Mouse (Mus musculus) limb, embryonic 13.5 days (tissue): ENCODE results near the gene Vmn1r191. TPM values are rescaled to one million over a fixed set of nuclear protein-coding genes. Genes with fewer than 3 reads are reported as not detected.
"Not testable (repeated sequence)": the region's sequence is repeated elsewhere in the genome, so short reads cannot be mapped to it uniquely, and the experiment has no call there.

Experiments used
- ATAC-seq: fragments of 200-750 bp; cut with Nextera tagmentation; 2 replicates; pipeline ENCODE4 v1.8.0; 2017; ENCODE audit warnings: low read depth, moderate number of reproducible peaks, moderate TSS enrichment; ENCODE audit not compliant: low FRiP score
- H3K27ac ChIP-seq: fragments of 300-500 bp; sonication (generic); 2 replicates; pipeline ENCODE4 v1.5.1; 2015; ENCODE audit warnings: inconsistent platforms, mild to moderate bottlenecking, moderate library complexity
- H3K27me3 ChIP-seq: fragments of 300-500 bp; sonication (generic); 2 replicates; pipeline ENCODE4 v1.6.1; 2015; ENCODE audit warnings: mild to moderate bottlenecking, inconsistent platforms
- H3K36me3 ChIP-seq: fragments of 300-500 bp; sonication (generic); 2 replicates; pipeline ENCODE4 v1.6.1; 2015; ENCODE audit warnings: inconsistent platforms, mild to moderate bottlenecking, moderate library complexity
- H3K4me1 ChIP-seq: fragments of 300-500 bp; sonication (generic); 2 replicates; pipeline ENCODE4 v1.6.1; 2015; ENCODE audit warnings: inconsistent platforms
- H3K4me2 ChIP-seq: fragments of 300-500 bp; sonication (generic); replicated peaks from 2 replicates; pipeline ENCODE4 v1.6.1; 2015; ENCODE audit warnings: inconsistent platforms, mild to moderate bottlenecking, moderate library complexity
- H3K4me3 ChIP-seq: fragments of 300-500 bp; sonication (generic); 2 replicates; pipeline ENCODE4 v1.5.1; 2015; ENCODE audit warnings: moderate library complexity, mild to moderate bottlenecking, inconsistent platforms
- H3K9ac ChIP-seq: fragments of 300-500 bp; sonication (generic); 2 replicates; pipeline ENCODE4 v1.6.1; 2015; ENCODE audit warnings: mild to moderate bottlenecking, inconsistent platforms
- H3K9me3 ChIP-seq: fragments of 300-500 bp; sonication (generic); 2 replicates; pipeline ENCODE4 v1.6.1; 2016; ENCODE audit warnings: inconsistent platforms
- WGBS: fragments of 180-500 bp; shearing (Covaris S2); methylation state at CpG from one replicate; pipeline ENCODE4 v1.1.7; 2015; 5-methylcytosine and 5-hydroxymethylcytosine counted together
- microRNA-seq: library from miRNA; unstranded; fragments of <30 nt; microRNA quantifications from one replicate; pipeline ENCODE4, GENCODE M21; 2016
- polyA plus RNA-seq: library from polyadenylated mRNA; unstranded; fragments of >200 nt; fragmentation: Nextera tagmentation; extraction: Ambion mirVana; gene quantifications from 2 replicates; pipeline ENCODE4 v1.2.1, GENCODE M21; 2015

The Vmn1r191 gene
- not detected in 2 replicates for polyA plus RNA-seq

DNA sequence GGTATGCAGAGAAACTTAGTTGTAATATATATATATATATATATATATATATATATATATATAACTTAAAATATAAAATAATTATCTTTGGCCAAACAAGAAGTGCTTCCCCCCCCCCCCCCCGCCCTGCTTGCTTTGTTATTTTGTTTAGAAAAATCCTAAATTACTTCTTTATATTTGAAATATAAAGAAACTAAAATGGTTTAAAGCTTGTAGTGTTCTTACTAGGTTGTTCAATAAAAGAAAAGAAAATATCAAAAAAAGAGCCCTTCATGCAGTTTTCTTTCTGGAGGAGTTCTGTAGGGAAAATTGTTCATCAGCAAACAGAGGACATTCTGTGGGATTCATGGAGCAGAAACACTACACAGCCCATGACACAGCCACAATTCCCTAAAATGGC, at the start of gene Vmn1r191:
Vmn1r191 (minus strand) TSS at position 101 of the 400 bp plus-strand sequence.
- ATAC-seq: no peak
- Histone ChIP-seq H3K27me3 (no peaks in the 10 kb centered on the region), H3K27ac (no peak within 1 kb of the TSS), H3K4me3 (no peak within 1 kb of the TSS), H3K9ac (no peak within 1 kb of the TSS), H3K36me3 (no peaks in the 10 kb centered on the region), H3K4me1 (no peaks in the 10 kb centered on the region), H3K4me2 (no peak within 1 kb of the TSS), H3K9me3 (no peaks in the 10 kb centered on the region)
- WGBS: 78% methylated on average over 1 of the region's 1 CpGs

DNA sequence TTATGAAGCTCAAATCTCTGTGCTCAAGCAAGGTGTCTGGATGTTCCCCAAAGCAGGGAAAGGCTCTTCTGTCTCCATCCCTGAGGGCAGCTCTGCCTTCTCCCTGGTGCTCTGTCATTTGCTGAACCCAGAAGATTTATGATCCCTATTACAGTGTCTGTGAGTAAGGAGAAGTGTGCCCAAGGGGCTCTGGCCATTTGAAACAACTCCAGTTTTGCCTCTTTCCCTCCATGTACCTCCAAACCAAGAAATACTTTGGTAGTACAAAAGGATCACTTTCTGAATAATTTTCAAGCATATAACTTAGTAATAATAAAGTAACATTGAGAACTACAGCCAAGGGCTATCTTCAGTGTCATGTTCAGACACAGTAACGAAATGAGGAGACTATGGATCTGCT, 39.3 kb upstream of the Vmn1r191 start, which contains the start of gene Vmn1r193:
Vmn1r193 (minus strand) TSS at position 101 of the 400 bp plus-strand sequence.
- not testable (repeated sequence) for H3K9me3 ChIP-seq, H3K36me3 ChIP-seq, H3K4me2 ChIP-seq, ATAC-seq, H3K9ac ChIP-seq, H3K4me1 ChIP-seq, H3K27ac ChIP-seq, H3K4me3 ChIP-seq, H3K27me3 ChIP-seq
- WGBS: 74% methylated on average over 1 of the region's 1 CpGs

DNA sequence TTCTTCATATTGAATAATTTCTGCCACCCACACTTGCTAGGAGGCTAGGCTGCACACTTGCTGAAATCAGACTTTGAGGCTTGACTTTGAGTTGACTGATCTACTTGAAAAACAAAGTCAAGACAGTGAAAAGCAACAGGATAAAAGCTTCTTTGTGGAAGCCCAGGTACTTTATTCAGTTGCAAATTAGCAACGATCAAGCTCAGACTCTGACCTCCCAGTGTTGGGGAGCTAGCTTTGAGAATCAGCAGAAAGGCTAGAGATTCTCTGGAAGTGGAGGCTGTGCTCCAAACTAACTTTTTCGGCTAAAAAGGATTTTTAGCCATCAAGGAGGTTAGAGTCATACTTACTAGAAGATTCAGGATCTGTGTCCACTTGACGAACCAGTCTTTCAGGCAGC, 9.0 kb upstream of the Vmn1r191 start:
- H3K4me2 ChIP-seq, H3K27ac ChIP-seq, H3K4me1 ChIP-seq, ATAC-seq, H3K36me3 ChIP-seq, H3K4me3 ChIP-seq, H3K9me3 ChIP-seq, H3K27me3 ChIP-seq, H3K9ac ChIP-seq: not testable (repeated sequence)
- WGBS: 76% methylated on average over 3 of the region's 3 CpGs

DNA sequence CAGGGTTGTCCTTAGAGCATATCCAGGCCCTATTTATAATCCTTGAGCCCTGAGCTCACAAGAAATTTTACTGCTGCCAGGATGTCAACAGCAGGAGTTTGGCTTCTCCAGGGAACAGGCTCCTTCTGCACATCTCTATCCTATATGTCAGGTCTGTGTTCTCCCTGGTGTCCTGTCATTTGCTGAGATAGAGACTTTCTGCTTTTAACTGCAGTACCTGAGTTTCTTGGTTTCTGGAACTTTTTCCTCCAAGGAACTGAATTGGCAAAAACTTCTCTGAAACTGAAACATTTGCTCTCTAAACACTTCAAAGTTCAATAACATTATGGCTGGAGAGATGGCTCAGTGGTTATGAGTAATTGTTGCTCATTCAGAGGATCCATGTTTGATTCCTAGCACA, 7.3 kb upstream of the Vmn1r191 start, which contains the start of gene Vmn1r192:
Vmn1r192 (minus strand) TSS at position 101 of the 400 bp plus-strand sequence.
- ATAC-seq: no peak
- Histone ChIP-seq H3K27me3 (no peaks in the 10 kb centered on the region), H3K27ac (no peak within 1 kb of the TSS)

DNA sequence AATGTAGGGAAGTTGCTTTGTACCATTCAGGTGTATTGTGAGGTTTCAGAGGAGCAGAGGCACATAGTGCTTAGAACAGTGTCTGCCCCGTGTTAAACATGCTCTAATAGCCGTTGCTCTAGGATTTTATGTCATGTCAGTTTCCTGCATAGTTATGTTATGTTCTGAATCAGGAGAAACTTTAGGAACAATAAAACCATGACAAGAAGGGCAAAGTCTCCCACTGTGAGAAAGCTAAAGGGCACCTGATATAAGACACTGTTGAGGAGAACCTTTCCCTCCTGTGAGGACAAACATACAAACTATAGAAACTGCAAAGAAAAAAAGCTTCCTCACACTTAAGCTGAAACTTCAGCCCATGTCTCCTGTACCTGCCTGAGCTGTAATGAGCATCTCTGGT, 6.6 kb upstream of the Vmn1r191 start:
- H3K36me3 ChIP-seq: no peaks in the 10 kb centered on the region
- H3K9me3 ChIP-seq: no peaks in the 10 kb centered on the region
- WGBS: 75% methylated on average over 2 of the region's 2 CpGs
- no peak for ATAC-seq
- no peaks in the 10 kb centered on the region for H3K27me3 ChIP-seq
- H3K4me1 ChIP-seq: no peaks in the 10 kb centered on the region
- H3K4me3 ChIP-seq: no peak overlapping the region
- H3K27ac ChIP-seq: no peak overlapping the region
- H3K4me2 ChIP-seq: no peak overlapping the region
- no peak overlapping the region for H3K9ac ChIP-seq

More for the DNA sequence above, 7.3 kb upstream of the Vmn1r191 start, which contains the start of gene Vmn1r192:
- Histone ChIP-seq H3K4me3 (no peak within 1 kb of the TSS), H3K4me2 (no peak within 1 kb of the TSS), H3K36me3 (no peaks in the 10 kb centered on the region), H3K4me1 (no peaks in the 10 kb centered on the region), H3K9me3 (peaks cover under 1% of the 10 kb centered on the region; the same call in 1 of the 2 replicates), H3K9ac (no peak within 1 kb of the TSS)

DNA sequence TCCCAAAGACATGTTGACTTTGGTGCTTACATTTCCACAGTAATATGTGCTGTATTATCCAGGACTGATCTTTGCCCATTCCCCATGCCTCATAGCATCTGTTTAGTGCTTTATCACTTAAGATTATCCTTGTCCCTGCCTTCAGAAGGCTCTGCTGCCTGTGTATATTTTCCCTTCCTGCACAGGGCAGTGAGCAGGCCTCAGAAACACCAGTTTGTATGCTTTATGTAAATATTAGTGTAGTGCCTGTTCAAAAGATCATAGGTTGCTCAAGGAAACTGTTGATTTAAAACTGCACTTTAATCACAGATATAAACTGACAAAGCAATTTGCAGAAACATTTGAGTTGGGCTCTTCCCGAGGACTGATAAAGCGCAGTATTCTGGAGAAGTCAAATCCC, 5.5 kb upstream of the Vmn1r191 start:
- no peaks in the 10 kb centered on the region for H3K9me3 ChIP-seq
- H3K9ac ChIP-seq: no peak overlapping the region
- no peak for ATAC-seq
- WGBS: 81% methylated on average over 2 of the region's 2 CpGs
- H3K36me3 ChIP-seq: no peaks in the 10 kb centered on the region
- no peaks in the 10 kb centered on the region for H3K27me3 ChIP-seq
- no peak overlapping the region for H3K4me3 ChIP-seq
- no peak overlapping the region for H3K27ac ChIP-seq
- H3K4me1 ChIP-seq: no peaks in the 10 kb centered on the region
- H3K4me2 ChIP-seq: no peak overlapping the region

DNA sequence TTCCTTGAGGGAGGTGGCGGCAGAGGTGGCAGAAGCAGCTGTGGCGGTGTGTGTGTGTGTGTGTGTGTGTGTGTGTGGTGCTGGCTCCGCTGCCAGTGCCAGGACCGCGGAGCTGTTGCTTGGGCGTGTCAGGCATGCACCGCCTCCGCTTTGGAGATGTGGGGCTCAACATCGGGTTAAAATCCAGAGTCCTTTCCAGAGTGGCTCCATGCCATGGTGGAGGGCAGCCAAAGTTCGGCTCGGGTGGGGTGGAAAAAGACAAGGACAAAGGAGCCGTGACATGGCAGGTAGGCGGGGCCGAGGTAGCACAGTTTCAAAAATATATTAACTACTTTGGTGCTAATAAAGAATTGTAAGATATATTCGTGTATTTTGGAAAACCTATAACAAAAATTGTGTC, 15.4 kb downstream of the Vmn1r191 start:
- Histone ChIP-seq H3K36me3 (no peaks in the 10 kb centered on the region), H3K4me3 (no peak overlapping the region), H3K9ac (no peak overlapping the region), H3K27ac (no peak overlapping the region), H3K27me3 (no peaks in the 10 kb centered on the region), H3K4me1 (no peaks in the 10 kb centered on the region), H3K9me3 (peaks cover 10% of the 10 kb centered on the region), H3K4me2 (no peak overlapping the region)
- 91% methylated on average over 15 of the region's 15 CpGs for WGBS
- no peak for ATAC-seq

DNA sequence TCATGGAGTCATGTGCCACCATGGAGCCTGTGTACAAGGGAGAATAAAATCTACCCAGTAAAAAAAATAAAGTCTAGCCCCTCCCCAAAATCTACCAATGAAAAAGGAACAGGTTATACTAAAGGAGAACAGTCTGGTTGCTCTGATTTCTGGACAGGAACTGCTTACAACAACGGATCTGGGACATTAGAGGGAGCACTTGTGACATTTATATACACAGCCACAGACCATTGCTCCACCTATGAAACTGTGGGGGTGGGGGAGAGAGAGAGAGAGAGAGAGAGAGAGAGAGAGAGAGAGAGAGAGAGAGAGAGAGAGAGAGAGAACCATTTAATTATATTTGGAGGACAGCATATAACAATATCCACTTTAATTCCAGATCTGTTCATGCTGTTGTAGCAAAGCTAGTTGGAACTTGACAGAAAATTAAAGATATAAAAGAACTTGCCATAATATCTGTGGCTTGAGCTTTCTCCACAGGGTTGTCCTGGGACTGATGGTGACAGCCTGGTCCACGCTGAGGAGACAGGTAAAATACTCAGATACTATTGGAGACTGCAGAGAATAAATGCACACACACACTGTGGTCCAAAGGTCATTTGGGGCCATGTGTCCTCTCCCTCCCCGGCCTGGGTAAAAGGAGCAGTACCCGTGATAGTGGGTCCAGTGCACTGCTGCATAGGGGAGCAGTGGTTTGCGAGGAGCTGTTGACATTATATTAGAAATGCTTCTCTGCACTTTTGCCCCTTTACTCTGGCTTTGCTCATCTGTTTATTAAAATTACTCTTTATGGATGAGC, 47.1 kb downstream of the Vmn1r191 start:
- H3K9me3 ChIP-seq, H3K4me1 ChIP-seq, H3K4me2 ChIP-seq, H3K27ac ChIP-seq, H3K36me3 ChIP-seq, H3K4me3 ChIP-seq, H3K9ac ChIP-seq, H3K27me3 ChIP-seq, ATAC-seq: not testable (repeated sequence)
- 69% methylated on average over 5 of the region's 5 CpGs for WGBS

Small RNAs within 50 kb of the gene (microRNA-seq; reads per million reads assigned to microRNA genes)
- not detected for gene Gm23282
- not detected for gene Gm25084

Other genes with a start within 250 kb of the Vmn1r191 start
- 18.3 and 20.2 TPM in 2 replicates for gene Zfp184, start 238.9 kb downstream of the Vmn1r191 start, polyA plus RNA-seq
- 0.37 and 0.38 TPM in 2 replicates for gene Pom121l2, start 202.8 kb downstream of the Vmn1r191 start, polyA plus RNA-seq
- 0.98 and 1.1 TPM in 2 replicates for gene Prss16, start 174.2 kb downstream of the Vmn1r191 start, polyA plus RNA-seq
- gene Hist1h2ah, start 148.4 kb downstream of the Vmn1r191 start, polyA plus RNA-seq: 8.8 and 11.8 TPM in 2 replicates
- 14.4 and 16.2 TPM in 2 replicates for gene Hist1h2bk, start 148.1 kb downstream of the Vmn1r191 start, polyA plus RNA-seq
- 25.3 and 27.8 TPM in 2 replicates for gene Hist1h4i, start 142.6 kb downstream of the Vmn1r191 start, polyA plus RNA-seq
- 75.9 and 76.5 TPM in 2 replicates for gene Hist1h2ag, start 141.0 kb downstream of the Vmn1r191 start, polyA plus RNA-seq
- 17.9 TPM in 2 replicates for gene Hist1h2bj, start 140.8 kb downstream of the Vmn1r191 start, polyA plus RNA-seq
- gene Vmn1r188, start 99.5 kb downstream of the Vmn1r191 start, polyA plus RNA-seq: not detected in 2 replicates
- not detected in 2 replicates for gene Vmn1r189, start 78.1 kb downstream of the Vmn1r191 start, polyA plus RNA-seq
- not detected in 2 replicates for gene Vmn1r192, start 7.2 kb upstream of the Vmn1r191 start, polyA plus RNA-seq
- gene Vmn1r193, start 39.2 kb upstream of the Vmn1r191 start, polyA plus RNA-seq: not detected in 2 replicates
- not detected in 2 replicates for gene Vmn1r194, start 60.2 kb upstream of the Vmn1r191 start, polyA plus RNA-seq
- gene Vmn1r195, start 86.6 kb upstream of the Vmn1r191 start, polyA plus RNA-seq: not detected in 2 replicates
- not detected in 2 replicates for gene Vmn1r196, start 106.0 kb upstream of the Vmn1r191 start, polyA plus RNA-seq
- gene Vmn1r197, start 140.6 kb upstream of the Vmn1r191 start, polyA plus RNA-seq: not detected in 2 replicates
- not detected in 2 replicates for gene Vmn1r198, start 166.4 kb upstream of the Vmn1r191 start, polyA plus RNA-seq
- gene Vmn1r199, start 195.8 kb upstream of the Vmn1r191 start, polyA plus RNA-seq: not detected in 2 replicates
- gene Vmn1r200, start 206.4 kb upstream of the Vmn1r191 start, polyA plus RNA-seq: not detected in 2 replicates